Mouse (Mus musculus) lung, embryonic 16.5 days (tissue): ENCODE data around the gene Lgals3. TPM values are rescaled to one million over a fixed set of nuclear protein-coding genes. Genes with fewer than 3 reads are reported as not detected.

Source experiments
- ATAC-seq: fragments of 200-750 bp; cut with Nextera tagmentation; 2 replicates; pipeline ENCODE4 v1.8.0; 2017; ENCODE audit warnings: low read depth, mild to moderate bottlenecking, moderate library complexity
- H3K27ac ChIP-seq: fragments of 300-500 bp; sonication (generic); 2 replicates; pipeline ENCODE4 v1.5.1; 2014; ENCODE audit warnings: mild to moderate bottlenecking, control low read depth, low read length
- H3K27me3 ChIP-seq: fragments of 300-500 bp; sonication (generic); 2 replicates; pipeline ENCODE4 v1.6.1; 2014; ENCODE audit warnings: low read depth, low read length, mixed read lengths; ENCODE audit not compliant: control insufficient read depth, insufficient read depth
- H3K36me3 ChIP-seq: fragments of 300-500 bp; sonication (generic); 2 replicates; pipeline ENCODE4 v1.6.1; 2014; ENCODE audit warnings: low read length; ENCODE audit not compliant: control insufficient read depth, insufficient read depth
- H3K4me1 ChIP-seq: fragments of 300-500 bp; sonication (generic); replicated peaks from 2 replicates; pipeline ENCODE4 v1.6.1; 2014; ENCODE audit warnings: low read length, mixed read lengths; ENCODE audit not compliant: control insufficient read depth, insufficient read depth
- H3K4me2 ChIP-seq: fragments of 300-500 bp; sonication (generic); 2 replicates; pipeline ENCODE4 v1.6.1; 2014; ENCODE audit warnings: low read depth, low read length, control low read depth
- H3K4me3 ChIP-seq: fragments of 300-500 bp; sonication (generic); 2 replicates; pipeline ENCODE4 v1.5.1; 2014; ENCODE audit warnings: mild to moderate bottlenecking, low read length, control low read depth
- H3K9ac ChIP-seq: fragments of 300-500 bp; sonication (generic); 2 replicates; pipeline ENCODE4 v1.6.1; 2014; ENCODE audit warnings: low read length, control low read depth
- H3K9me3 ChIP-seq: fragments of 300-500 bp; sonication (generic); 2 replicates; pipeline ENCODE4 v1.6.1; 2016; ENCODE audit warnings: low read length; ENCODE audit not compliant: control insufficient read depth
- WGBS: fragments of 180-500 bp; shearing (Covaris S2); extraction: QIAGEN DNeasy Blood & Tissue Kit; methylation state at CpG from one replicate; pipeline ENCODE4 v1.1.7; 2014; 5-methylcytosine and 5-hydroxymethylcytosine counted together
- polyA plus RNA-seq: library from polyadenylated mRNA; unstranded; fragments of >200 nt; fragmentation: Nextera tagmentation; extraction: Ambion mirVana; gene quantifications from 2 replicates; pipeline ENCODE4 v1.2.1, GENCODE M21; 2015

The Lgals3 gene
- polyA plus RNA-seq, 1 experiment from 2014 or later = 67.9 TPM

DNA sequence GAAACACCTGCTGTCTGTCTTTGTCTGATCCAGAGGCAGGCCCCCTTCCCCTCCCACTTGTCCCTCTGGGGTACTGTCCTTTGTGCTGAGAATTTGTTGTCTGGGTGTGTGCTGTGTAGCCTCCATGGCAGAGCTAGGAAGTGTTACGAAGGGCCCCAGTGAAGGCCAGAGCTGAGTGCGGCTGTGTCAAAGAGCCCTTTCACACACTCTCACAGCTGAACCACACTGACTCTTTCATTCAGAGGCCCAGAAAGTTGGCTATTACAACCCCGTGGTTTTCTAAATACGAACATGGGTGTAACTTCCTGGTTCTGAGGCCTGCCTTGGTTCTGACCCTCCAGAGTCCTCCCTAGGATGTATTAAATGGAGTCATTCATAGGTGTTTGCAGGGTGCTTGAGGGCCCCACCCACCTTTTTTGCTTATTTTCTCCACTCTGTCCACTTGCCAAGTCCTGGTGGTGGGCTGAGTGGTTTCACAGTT lies 25.7 kb upstream of the Lgals3 start:
- H3K36me3 ChIP-seq = no peaks in the 10 kb centered on the region
- 52% methylated on average over 4 of the region's 4 CpGs for WGBS
- no peaks in the 10 kb centered on the region for H3K4me1 ChIP-seq
- H3K27me3 ChIP-seq = no peaks in the 10 kb centered on the region
- H3K27ac ChIP-seq = peak overlapping the region; percentile 11; the same call in 1 of the 2 replicates
- H3K9ac ChIP-seq = no peak overlapping the region
- no peak overlapping the region for H3K4me3 ChIP-seq
- peak; percentile 74 for ATAC-seq
- no peak overlapping the region for H3K4me2 ChIP-seq
- H3K9me3 ChIP-seq = no peaks in the 10 kb centered on the region

DNA sequence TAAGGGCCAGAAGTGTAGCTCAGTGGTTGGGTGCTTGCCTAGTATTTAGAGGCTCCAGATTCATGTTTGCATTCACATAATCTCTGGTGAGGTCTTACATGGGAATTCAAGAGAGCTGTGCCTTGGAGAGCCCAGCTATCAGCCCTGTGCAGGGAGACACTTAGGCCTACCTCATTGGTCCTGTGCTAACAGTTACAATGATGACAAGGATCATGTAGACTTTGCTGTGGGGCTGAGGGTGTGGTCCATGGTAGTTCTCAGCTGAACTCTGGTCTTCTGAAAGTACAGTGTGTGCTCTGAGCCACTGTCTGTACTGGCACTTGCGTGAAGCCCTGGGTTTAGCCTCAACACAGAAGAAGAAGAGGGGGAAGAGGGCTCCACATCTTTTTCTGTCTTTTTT lies 20.8 kb upstream of the Lgals3 start:
- no peaks in the 10 kb centered on the region for H3K4me1 ChIP-seq
- ATAC-seq = no peak
- no peak overlapping the region for H3K4me2 ChIP-seq
- no peaks in the 10 kb centered on the region for H3K36me3 ChIP-seq
- no peak overlapping the region for H3K9ac ChIP-seq
- WGBS = 92% methylated on average over 1 of the region's 1 CpGs
- H3K27ac ChIP-seq = no peak overlapping the region
- no peaks in the 10 kb centered on the region for H3K27me3 ChIP-seq
- no peaks in the 10 kb centered on the region for H3K9me3 ChIP-seq
- no peak overlapping the region for H3K4me3 ChIP-seq

- no peak overlapping the region for H3K4me3 ChIP-seq
- no peaks in the 10 kb centered on the region for H3K4me1 ChIP-seq
- H3K9me3 ChIP-seq = no peaks in the 10 kb centered on the region
- no peaks in the 10 kb centered on the region for H3K27me3 ChIP-seq
- no peak overlapping the region for H3K9ac ChIP-seq
- H3K36me3 ChIP-seq = no peaks in the 10 kb centered on the region
- H3K4me2 ChIP-seq = no peak overlapping the region
- H3K27ac ChIP-seq = no peak overlapping the region
- ATAC-seq = no peak
- 82% methylated on average over 2 of the region's 2 CpGs for WGBS
These were observed 16.6 kb upstream of the Lgals3 start for GRCm38 (mm10) chr14:47350974-47351373.

GRCm38 (mm10) chr14:47352272-47352671 lies 15.3 kb upstream of the Lgals3 start:
- ATAC-seq = no peak
- H3K4me1 ChIP-seq = no peaks in the 10 kb centered on the region
- H3K4me2 ChIP-seq = no peak overlapping the region
- H3K27me3 ChIP-seq = no peaks in the 10 kb centered on the region
- H3K4me3 ChIP-seq = no peak overlapping the region
- no peaks in the 10 kb centered on the region for H3K9me3 ChIP-seq
- WGBS = 78% methylated on average over 10 of the region's 10 CpGs
- no peak overlapping the region for H3K27ac ChIP-seq
- H3K9ac ChIP-seq = no peak overlapping the region
- H3K36me3 ChIP-seq = no peaks in the 10 kb centered on the region

GRCm38 (mm10) chr14:47353240-47353639 lies 14.3 kb upstream of the Lgals3 start:
- Histone ChIP-seq H3K4me3 (no peak overlapping the region), H3K27me3 (no peaks in the 10 kb centered on the region), H3K4me2 (no peak overlapping the region), H3K4me1 (no peaks in the 10 kb centered on the region), H3K27ac (no peak overlapping the region), H3K36me3 (no peaks in the 10 kb centered on the region), H3K9me3 (no peaks in the 10 kb centered on the region), H3K9ac (no peak overlapping the region)
- ATAC-seq = no peak
- WGBS = 68% methylated on average over 4 of the region's 4 CpGs

DNA sequence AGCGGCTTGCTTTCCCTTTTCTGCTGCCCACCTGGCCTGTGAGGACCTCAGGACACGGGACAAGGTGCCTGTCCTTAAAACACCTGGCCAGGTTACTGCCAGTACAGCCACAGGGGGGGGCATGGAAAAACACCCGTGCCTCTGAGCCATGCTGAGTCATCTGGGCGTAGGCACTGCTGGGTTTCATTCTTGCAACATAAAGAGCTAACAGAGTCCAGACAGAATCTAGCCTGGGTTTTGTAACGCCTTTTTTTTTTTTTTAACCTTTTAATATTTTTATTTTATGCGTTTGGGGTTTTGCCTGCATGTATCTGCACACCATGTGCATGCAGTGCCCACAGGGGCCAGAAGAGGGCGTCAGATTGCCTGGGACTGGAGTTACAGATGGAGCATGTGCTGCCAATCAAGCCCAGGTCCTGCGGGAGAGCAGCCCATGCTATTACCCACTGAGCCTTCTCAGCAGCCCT lies 13.4 kb upstream of the Lgals3 start:
- no peak for ATAC-seq
- WGBS = 63% methylated on average over 8 of the region's 8 CpGs

GRCm38 (mm10) chr14:47354948-47355347 lies 12.6 kb upstream of the Lgals3 start:
- H3K4me3 ChIP-seq = no peak overlapping the region
- WGBS = 67% methylated on average over 5 of the region's 5 CpGs
- H3K4me1 ChIP-seq = no peaks in the 10 kb centered on the region
- no peaks in the 10 kb centered on the region for H3K9me3 ChIP-seq
- no peaks in the 10 kb centered on the region for H3K27me3 ChIP-seq
- no peak for ATAC-seq
- H3K9ac ChIP-seq = no peak overlapping the region
- H3K4me2 ChIP-seq = no peak overlapping the region
- H3K36me3 ChIP-seq = no peaks in the 10 kb centered on the region
- H3K27ac ChIP-seq = no peak overlapping the region

More for the DNA sequence above, 13.4 kb upstream of the Lgals3 start:
- Histone ChIP-seq H3K4me3 (no peak overlapping the region), H3K9me3 (no peaks in the 10 kb centered on the region), H3K27ac (no peak overlapping the region), H3K9ac (no peak overlapping the region), H3K36me3 (no peaks in the 10 kb centered on the region), H3K4me2 (no peak overlapping the region), H3K27me3 (no peaks in the 10 kb centered on the region), H3K4me1 (no peaks in the 10 kb centered on the region)

DNA sequence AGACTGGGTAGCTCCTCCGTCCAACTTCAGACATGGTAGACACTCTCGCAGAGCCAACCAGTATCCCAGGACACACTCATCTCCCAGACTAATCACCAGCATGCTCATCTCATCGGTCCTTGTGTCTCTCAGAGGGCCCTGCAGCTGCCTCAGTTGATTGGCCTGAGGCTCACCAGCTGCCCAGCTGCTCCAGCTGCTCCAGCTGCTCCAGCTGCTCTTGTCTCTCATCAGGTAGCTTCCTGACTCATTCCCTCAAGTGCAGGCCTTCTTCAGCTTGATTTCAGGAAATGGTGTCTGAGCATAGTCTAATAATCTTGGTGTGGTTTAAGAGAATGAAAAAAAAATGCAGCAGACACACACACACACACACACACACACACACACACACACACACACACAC lies 10.9 kb upstream of the Lgals3 start:
- Histone ChIP-seq H3K4me3 (no peak overlapping the region), H3K9me3 (no peaks in the 10 kb centered on the region), H3K9ac (no peak overlapping the region), H3K27me3 (no peaks in the 10 kb centered on the region), H3K4me2 (no peak overlapping the region), H3K36me3 (no peaks in the 10 kb centered on the region), H3K4me1 (no peaks in the 10 kb centered on the region), H3K27ac (no peak overlapping the region)
- ATAC-seq = no peak
- WGBS = 75% methylated on average over 3 of the region's 3 CpGs

- 52% methylated on average over 3 of the region's 3 CpGs for WGBS
- Histone ChIP-seq H3K36me3 (no peaks in the 10 kb centered on the region), H3K9ac (no peak overlapping the region), H3K4me3 (no peak overlapping the region), H3K27me3 (no peaks in the 10 kb centered on the region), H3K4me2 (no peak overlapping the region), H3K27ac (no peak overlapping the region), H3K4me1 (no peaks in the 10 kb centered on the region; the same call in 1 of the 2 replicates), H3K9me3 (no peaks in the 10 kb centered on the region)
- no peak for ATAC-seq
These were observed 7.9 kb upstream of the Lgals3 start for GRCm38 (mm10) chr14:47359610-47360009.

- Histone ChIP-seq H3K4me2 (no peak overlapping the region), H3K9ac (no peak overlapping the region), H3K27me3 (no peaks in the 10 kb centered on the region), H3K9me3 (no peaks in the 10 kb centered on the region), H3K4me3 (no peak overlapping the region), H3K27ac (no peak overlapping the region), H3K4me1 (peaks cover 9% of the 10 kb centered on the region; the same call in 1 of the 2 replicates), H3K36me3 (no peaks in the 10 kb centered on the region)
- ATAC-seq = no peak
- 70% methylated on average over 2 of the region's 2 CpGs for WGBS
These were observed 6.1 kb upstream of the Lgals3 start for GRCm38 (mm10) chr14:47361418-47361817.
